Mouse (Mus musculus) lung, postnatal 0 days (tissue): ENCODE data around the gene Lcn2.

Experiments used
- CTCF ChIP-seq: IDR thresholded peaks from 2 replicates; pipeline ENCODE4 v1.5.1; 2016; ENCODE audit warnings: antibody characterized with exemption, mild to moderate bottlenecking
- EP300 ChIP-seq: IDR thresholded peaks from 2 replicates; pipeline ENCODE4 v1.6.1; 2016; ENCODE audit warnings: antibody characterized with exemption, mild to moderate bottlenecking, control low read depth

DNA sequence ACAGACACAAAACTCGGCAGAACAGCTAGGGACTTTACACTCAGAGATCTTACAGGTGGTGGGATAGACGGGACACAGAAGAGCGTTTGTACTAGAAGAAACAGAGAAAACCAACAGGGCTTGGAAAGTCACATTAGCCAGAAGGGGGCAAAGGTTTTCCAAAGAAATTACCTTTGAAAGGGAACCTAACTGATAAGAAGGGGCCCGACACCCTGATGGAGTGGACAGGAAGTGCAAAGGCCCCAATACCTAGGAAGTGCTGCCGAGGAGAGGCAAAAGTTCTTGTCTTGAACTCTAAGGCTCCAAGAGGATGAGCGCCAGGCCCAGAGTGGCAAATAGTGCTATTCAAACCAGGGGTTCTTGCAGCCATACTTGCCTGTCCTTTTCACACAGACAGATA is 34.2 kb downstream of the Lcn2 start:
- TF ChIP-seq CTCF: no peak
- TF ChIP-seq EP300: no peak
